Mouse (Mus musculus) kidney, adult 2 months (tissue): ENCODE data around the gene Itgb5.

Experiments
- CTCF ChIP-seq: fragments of 200-500 bp; conservative IDR thresholded peaks from 2 replicates; pipeline ENCODE4 v1.5.1; 2011; ENCODE audit warnings: low read depth, mild to moderate bottlenecking, control low read depth, low read length, moderate library complexity, mixed read lengths; ENCODE audit not compliant: insufficient read depth, insufficient read length
- POLR2A ChIP-seq: fragments of 200-500 bp; IDR thresholded peaks from one replicate; pipeline ENCODE4 v1.6.1; 2011; ENCODE audit warnings: low read depth, low read length, control low read depth

DNA sequence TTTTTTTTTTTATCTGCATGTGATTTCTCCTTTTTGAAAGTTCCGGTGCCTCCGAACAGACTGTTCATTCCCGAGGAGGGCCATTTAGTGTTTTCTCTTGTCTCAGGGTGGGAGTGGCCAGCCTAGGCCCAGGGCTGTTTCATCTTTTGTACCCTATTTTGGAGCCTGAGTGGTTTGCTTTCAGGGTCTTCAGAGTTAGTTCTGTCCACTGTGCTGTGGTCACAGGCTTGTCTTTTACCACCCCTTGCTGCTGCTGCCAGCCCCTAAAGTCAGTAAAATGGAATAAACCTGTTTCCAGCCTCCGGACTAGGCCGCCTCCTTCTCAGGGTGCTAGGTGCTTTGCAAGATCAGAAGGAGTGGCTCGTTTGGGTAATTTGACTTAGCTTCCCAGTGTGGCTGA, 2.6 kb downstream of the Itgb5 start:
- TF ChIP-seq CTCF (no peak), POLR2A (no peak)
